Mouse (Mus musculus): ENCODE measurements around the gene Oser1. TPM values are rescaled to one million over a fixed set of nuclear protein-coding genes. Genes with fewer than 3 reads are reported as not detected.
A peak's percentile ranks its signal among the peaks of the same experiment; 100 is the strongest.

Oser1 gene
- total RNA-seq, 2 experiments from 2014 or later = 20.7 to 23.8 TPM

- intact Hi-C loops (cut with DNase I) = no loop called here
- DNase-seq (ENCODE audit: extremely low spot score in 1 of 2, low spot score in 2 of 2) = no peak
- peak overlapping the region; percentile 89 for H3K4me3 ChIP-seq
- no peak overlapping the region for H3K27ac ChIP-seq
- TF ChIP-seq CTCF (IDR thresholded peaks at IDR 0.05) = no peak
Measured at GRCm38 (mm10) chr2:163439488-163439887, 15.0 kb upstream of the Oser1 start.

DNA sequence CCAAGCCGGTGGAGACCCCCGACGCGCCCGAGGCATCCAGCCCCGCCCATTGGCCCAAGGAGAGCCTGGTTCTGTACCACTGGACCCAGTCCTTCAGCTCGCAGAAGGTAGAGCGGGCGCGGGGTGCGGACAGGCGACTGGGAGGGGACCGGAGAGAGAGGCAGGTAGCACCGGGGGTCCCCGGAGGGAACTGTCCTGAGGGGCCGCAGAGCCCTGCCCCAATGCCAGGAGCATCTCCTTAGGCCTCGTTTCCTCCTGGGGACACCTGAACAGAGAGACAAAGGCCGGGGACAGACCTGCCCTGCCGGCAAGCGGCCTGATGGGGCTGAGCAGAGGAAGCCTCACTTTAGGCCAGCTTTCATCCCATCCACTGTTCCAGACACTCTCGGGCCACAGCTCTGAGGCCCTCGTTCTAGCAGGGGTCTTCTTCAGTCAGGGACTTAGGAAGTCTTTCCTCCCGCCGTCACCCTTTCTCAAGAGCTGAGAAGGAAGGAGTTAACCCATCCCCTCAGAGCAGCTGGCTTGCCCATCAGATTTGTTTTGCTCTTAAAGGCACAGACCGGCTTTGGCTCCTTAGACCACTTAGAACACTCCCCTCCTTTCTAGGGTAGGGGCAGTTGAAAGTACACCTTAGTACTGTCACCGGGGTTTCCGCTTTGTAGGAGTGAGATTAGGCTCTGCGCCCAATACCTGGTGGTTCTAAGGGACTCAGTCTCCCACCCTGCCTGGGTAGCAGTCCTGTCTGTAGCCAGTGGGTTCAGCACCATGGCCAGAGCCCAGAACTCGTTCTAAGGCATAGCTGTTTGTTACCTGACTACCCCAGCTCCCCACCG is 14.3 kb upstream of the Oser1 start:
- intact Hi-C loops (cut with DNase I) = no loop called here
- peak in 1 of 2 experiments; percentile 34 for DNase-seq (ENCODE audit: extremely low spot score in 1 of 2, low spot score in 2 of 2)
- peak overlapping the region; percentile 77 for H3K27ac ChIP-seq

GRCm38 (mm10) chr2:163438246-163438618 is 13.7 kb upstream of the Oser1 start, which contains the start of gene Gdap1l1:
TSS of gene Gdap1l1 (plus strand) at chr2:163438476.
- Histone ChIP-seq H3K27ac (peak within 1 kb of the TSS; percentile 77), H3K4me3 (peak within 1 kb of the TSS; percentile 89)
- intact Hi-C loops (cut with DNase I) = no loop called here
- DNase-seq (ENCODE audit: extremely low spot score in 1 of 2, low spot score in 2 of 2) = peak; percentile 74 to 82
- TF ChIP-seq CTCF (IDR thresholded peaks at IDR 0.05) = no peak

More for the DNA sequence above, 14.3 kb upstream of the Oser1 start:
- no peak for TF ChIP-seq CTCF (IDR thresholded peaks at IDR 0.05)
- peak overlapping the region; percentile 89 for H3K4me3 ChIP-seq

DNA sequence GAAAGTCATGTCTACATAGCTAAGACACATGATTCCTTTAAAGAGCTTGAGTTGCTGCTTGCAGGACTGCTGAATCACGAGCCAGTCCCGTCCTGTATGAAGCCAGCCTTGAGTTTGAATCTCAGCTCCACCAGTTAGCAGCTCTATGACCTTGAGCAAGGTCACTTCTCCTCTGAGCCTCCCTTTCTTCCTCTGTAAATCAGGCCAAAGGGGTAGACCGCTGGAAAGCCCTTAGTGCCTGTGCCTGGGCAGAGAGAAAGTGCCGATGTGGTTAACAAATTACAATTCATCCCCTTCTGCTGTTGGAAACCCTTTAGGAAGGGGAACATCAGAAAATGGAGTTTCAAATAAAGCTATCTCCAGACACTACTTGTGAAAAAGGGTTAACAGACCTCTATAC is 13.3 kb upstream of the Oser1 start:
- intact Hi-C loops (cut with DNase I) = no loop called here

DNA sequence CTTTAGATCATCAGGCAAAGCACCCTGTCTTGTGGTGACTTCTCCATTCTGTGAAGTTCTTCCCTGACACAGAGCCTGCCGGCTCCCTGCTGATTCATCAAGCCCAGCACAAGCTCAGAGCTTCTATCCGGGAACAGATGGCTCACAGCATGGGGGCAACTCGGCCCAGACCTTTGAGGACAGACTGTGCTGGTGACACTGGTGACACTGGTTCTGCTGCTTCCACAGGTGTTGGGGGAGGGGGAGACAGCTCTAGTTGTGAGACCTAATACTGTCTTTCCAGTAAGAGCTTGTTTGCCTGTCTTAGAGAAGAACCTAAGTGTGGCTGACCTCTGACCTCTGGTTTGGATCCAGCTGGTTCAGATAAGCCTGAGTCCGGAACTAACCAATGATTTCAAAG is 9.5 kb upstream of the Oser1 start:
- no peak for TF ChIP-seq CTCF (IDR thresholded peaks at IDR 0.05)
- intact Hi-C loops (cut with DNase I) = no loop called here

More for the DNA sequence above, 13.3 kb upstream of the Oser1 start:
- TF ChIP-seq CTCF (IDR thresholded peaks at IDR 0.05) = no peak
- Histone ChIP-seq H3K27ac (peak overlapping the region; percentile 77), H3K4me3 (peak overlapping the region; percentile 89)
- DNase-seq (ENCODE audit: extremely low spot score in 1 of 2, low spot score in 2 of 2) = no peak

DNA sequence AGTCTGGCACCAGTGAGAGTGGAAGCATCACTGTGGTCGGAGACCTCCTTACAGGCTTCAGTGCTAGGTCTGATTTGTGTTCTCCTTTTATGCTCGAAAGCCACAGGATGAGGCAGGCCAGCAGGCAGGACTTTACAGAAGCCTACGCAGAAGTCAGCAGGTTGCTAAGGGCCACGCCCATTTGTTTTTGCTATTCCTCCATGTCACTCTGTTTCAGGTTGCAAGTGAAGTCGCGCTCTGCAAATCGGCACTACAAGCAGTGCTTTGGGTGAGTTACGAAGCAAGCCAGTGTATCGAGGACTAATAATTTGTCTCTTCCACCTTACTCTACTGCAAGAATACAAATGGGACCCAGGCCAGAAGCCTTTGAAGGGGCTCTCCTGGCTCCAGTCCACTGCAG is 6.8 kb upstream of the Oser1 start:
- no peak for DNase-seq (ENCODE audit: extremely low spot score in 1 of 2, low spot score in 2 of 2)
- H3K27ac ChIP-seq = no peak overlapping the region
- H3K4me3 ChIP-seq = no peak overlapping the region
- TF ChIP-seq CTCF (IDR thresholded peaks at IDR 0.05) = no peak
- intact Hi-C loops (cut with DNase I) = no loop called here

More for the DNA sequence above, 9.5 kb upstream of the Oser1 start:
- Histone ChIP-seq H3K27ac (no peak overlapping the region), H3K4me3 (no peak overlapping the region)
- DNase-seq (ENCODE audit: extremely low spot score in 1 of 2, low spot score in 2 of 2) = no peak

DNA sequence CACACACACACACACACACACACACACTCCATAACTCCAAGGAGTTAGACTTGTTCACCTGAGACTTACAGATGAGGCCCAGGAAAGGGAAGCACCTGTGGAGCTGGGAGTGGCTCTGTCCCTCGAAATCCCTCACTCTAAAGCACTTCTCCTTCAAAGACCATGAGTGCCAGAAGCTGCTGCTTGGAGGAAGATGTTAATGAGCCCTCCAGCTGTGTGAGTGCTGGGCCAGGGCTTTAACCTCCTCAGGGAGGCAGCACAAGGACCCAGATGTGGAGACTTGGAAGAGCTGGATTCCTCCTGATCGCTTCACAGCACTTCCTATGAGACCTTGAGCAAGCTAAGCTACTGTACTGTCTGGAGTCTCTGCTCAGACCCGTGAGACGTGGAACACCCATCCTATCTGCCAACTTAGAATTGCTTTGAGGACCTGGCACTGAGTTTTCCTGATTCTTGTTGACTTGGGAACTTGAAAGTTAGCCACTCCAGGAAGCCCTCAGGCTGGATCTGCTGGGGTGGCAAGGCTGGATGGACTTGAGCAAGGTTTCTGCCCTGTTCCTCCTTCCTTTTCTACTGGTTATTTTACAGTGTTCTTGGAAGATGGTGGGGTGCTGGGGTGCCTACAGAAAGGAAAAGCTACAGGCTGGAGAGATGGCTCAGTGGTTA is 4.0 kb upstream of the Oser1 start:
- Histone ChIP-seq H3K27ac (no peak overlapping the region), H3K4me3 (no peak overlapping the region)
- TF ChIP-seq CTCF (IDR thresholded peaks at IDR 0.05) = no peak
- no peak for DNase-seq (ENCODE audit: extremely low spot score in 1 of 2, low spot score in 2 of 2)
- intact Hi-C loops (cut with DNase I) = no loop called here

DNA sequence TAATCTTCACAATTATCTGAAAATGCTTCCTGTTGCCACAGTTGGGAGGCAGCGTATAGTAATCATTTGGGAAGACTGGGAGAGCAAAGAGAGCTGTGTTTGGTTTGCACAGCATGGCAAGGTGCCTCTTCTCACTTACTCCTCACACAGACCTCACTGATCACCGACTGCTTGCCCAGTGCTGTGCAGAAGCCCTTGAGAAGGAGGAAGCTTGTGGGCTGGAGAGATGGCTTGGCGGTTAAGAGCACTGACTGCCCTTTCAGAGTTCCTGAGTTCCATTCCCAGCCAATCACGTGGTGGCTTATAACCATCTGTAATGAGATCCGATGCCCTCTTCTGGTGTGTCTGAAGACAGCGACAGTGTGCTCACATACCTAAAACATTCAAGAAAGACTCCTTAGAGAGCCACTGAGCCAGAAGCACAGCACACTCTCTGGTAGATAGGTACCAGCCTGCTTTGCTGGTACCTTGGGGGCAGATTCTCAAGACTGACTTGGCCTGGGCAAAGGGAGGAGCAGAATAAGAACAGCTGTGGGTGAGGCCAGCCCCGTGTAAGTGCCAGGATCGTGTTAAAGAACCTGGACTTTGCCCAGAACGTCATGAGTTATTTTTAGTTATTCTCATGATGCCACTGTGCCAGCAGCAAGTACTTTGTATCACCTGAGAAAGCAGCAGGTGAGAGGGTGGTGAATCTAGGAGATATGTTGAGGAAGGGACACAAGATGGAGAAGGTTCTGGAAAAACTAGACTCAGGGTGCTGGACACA is 1.4 kb downstream of the Oser1 start:
- intact Hi-C loops (cut with DNase I) = no loop called here
- Histone ChIP-seq H3K27ac (no peak overlapping the region), H3K4me3 (no peak overlapping the region)
- no peak; the same call in 1 of the 2 replicates for TF ChIP-seq CTCF (IDR thresholded peaks at IDR 0.05)
- DNase-seq (ENCODE audit: extremely low spot score in 1 of 2, low spot score in 2 of 2) = no peak

- H3K27ac ChIP-seq = peak overlapping the region; percentile 89; the same call in 1 of the 2 replicates
- intact Hi-C loops (cut with DNase I) = no loop called here
Measured at GRCm38 (mm10) chr2:163420366-163420886, 4.1 kb downstream of the Oser1 start.

DNA sequence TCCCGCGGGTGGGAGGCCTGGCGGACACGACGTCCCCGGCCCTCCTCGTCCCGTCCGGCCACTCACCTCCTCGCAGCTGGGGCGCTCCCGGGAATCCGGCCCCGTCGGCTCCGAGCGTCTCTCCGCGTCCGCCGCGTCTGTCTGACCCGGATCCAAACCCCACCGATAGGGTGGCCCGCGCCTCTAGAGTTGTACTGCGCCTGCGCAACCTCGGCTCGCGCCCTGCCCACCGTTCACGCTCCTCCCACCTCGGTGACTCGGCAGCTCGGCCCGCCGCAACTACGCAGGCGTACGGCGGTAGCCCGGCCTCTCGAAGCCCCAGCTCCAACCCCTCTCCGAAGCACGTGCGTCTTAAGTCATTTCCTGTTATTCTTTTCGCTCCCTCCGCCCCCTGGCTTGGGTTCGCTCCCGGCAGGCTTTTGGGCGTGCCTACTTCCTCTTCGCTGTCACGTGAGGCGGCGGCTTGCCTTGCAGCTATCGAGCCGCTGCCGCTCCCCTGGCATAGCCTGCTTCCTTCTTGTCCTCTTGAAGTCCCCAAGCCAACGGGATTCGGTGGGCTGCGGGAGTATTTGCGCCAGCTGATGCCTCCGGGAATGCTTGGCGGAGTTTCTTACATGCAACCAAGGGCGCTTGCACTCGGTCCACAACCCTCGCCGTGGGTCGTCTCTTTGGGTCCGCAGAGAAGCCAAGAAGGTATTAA is 5.0 kb downstream of the Oser1 start:
- intact Hi-C loops (cut with DNase I) = loop anchor here (1.0 kb wide), 2 partner anchors 18 to 53 kb away; partner anchors contain the start of gene Fitm2
- H3K4me3 ChIP-seq = peak overlapping the region; percentile 83
- DNase-seq (ENCODE audit: extremely low spot score in 1 of 2, low spot score in 2 of 2) = peak; percentile 99
- TF ChIP-seq CTCF (IDR thresholded peaks at IDR 0.05) = peak; percentile 53
- H3K27ac ChIP-seq = peak overlapping the region; percentile 89

More at GRCm38 (mm10) chr2:163420366-163420886, 4.1 kb downstream of the Oser1 start:
- no peak for DNase-seq (ENCODE audit: extremely low spot score in 1 of 2, low spot score in 2 of 2)
- peak overlapping the region; percentile 65 for H3K4me3 ChIP-seq
- TF ChIP-seq CTCF (IDR thresholded peaks at IDR 0.05) = no peak
